Mouse (Mus musculus) forelimb bud, embryonic 11.5 days (tissue): ENCODE data around the gene Exph5.

ENCODE experiments used
- DNase-seq: peaks from one replicate; pipeline ENCODE4 v3.0.0-alpha.2; 2012; ENCODE audit warnings: low read depth, low spot score

The Exph5 gene

GRCm38 (mm10) chr9:53320894-53321650, 19.6 kb downstream of the Exph5 start:
- DNase-seq: no peak

- no peak for DNase-seq
Observed at GRCm38 (mm10) chr9:53321683-53322082, 20.2 kb downstream of the Exph5 start.

- no peak for DNase-seq
Observed at GRCm38 (mm10) chr9:53323419-53324251, 22.2 kb downstream of the Exph5 start.

GRCm38 (mm10) chr9:53325363-53326090, 24.1 kb downstream of the Exph5 start:
- no peak for DNase-seq

GRCm38 (mm10) chr9:53328203-53328602, 26.7 kb downstream of the Exph5 start:
- DNase-seq: no peak

- DNase-seq: no peak
Observed at GRCm38 (mm10) chr9:53329301-53330206, 28.1 kb downstream of the Exph5 start.

- DNase-seq: no peak
Observed at GRCm38 (mm10) chr9:53330247-53330646, 28.8 kb downstream of the Exph5 start.

GRCm38 (mm10) chr9:53333436-53333835, 32.0 kb downstream of the Exph5 start:
- no peak for DNase-seq

- DNase-seq: no peak
Observed at GRCm38 (mm10) chr9:53335131-53335530, 33.7 kb downstream of the Exph5 start.

GRCm38 (mm10) chr9:53339603-53340002, 38.1 kb downstream of the Exph5 start:
- no peak for DNase-seq

- peak; percentile 12 for DNase-seq
Observed at GRCm38 (mm10) chr9:53340328-53340916, 39.0 kb downstream of the Exph5 start.

GRCm38 (mm10) chr9:53340969-53341368, 39.5 kb downstream of the Exph5 start:
- peak; percentile 26 for DNase-seq

GRCm38 (mm10) chr9:53341981-53342380, 40.5 kb downstream of the Exph5 start:
- no peak for DNase-seq

- DNase-seq: no peak
Observed at GRCm38 (mm10) chr9:53344646-53345432, 43.4 kb downstream of the Exph5 start.

- no peak for DNase-seq
Observed at GRCm38 (mm10) chr9:53345728-53346127, 44.3 kb downstream of the Exph5 start.

GRCm38 (mm10) chr9:53346402-53346801, 44.9 kb downstream of the Exph5 start:
- no peak for DNase-seq

GRCm38 (mm10) chr9:53349211-53349610, 47.7 kb downstream of the Exph5 start:
- DNase-seq: no peak

- DNase-seq: no peak
Observed at GRCm38 (mm10) chr9:53350331-53350730, 48.9 kb downstream of the Exph5 start.

GRCm38 (mm10) chr9:53351899-53352298, 50.4 kb downstream of the Exph5 start:
- no peak for DNase-seq

GRCm38 (mm10) chr9:53353161-53353560, 51.7 kb downstream of the Exph5 start:
- DNase-seq: no peak
